Mouse (Mus musculus) liver, adult (tissue): ENCODE measurements around the gene Nob1.

Experiments used
- GATA4 ChIP-seq: IDR thresholded peaks from 2 replicates; pipeline ENCODE4 v1.6.1; 2014; ENCODE audit warnings: mild to moderate bottlenecking, low read length; ENCODE audit not compliant: insufficient replicate concordance

Gene Nob1

GRCm38 (mm10) chr8:107448382-107448889, 23.6 kb upstream of the Nob1 start:
- TF ChIP-seq GATA4, result no peak

GRCm38 (mm10) chr8:107447713-107448112, 22.9 kb upstream of the Nob1 start:
- TF ChIP-seq GATA4, result no peak

- no peak for TF ChIP-seq GATA4
Observed at GRCm38 (mm10) chr8:107444626-107445025, 19.8 kb upstream of the Nob1 start.

GRCm38 (mm10) chr8:107439880-107440625, 15.2 kb upstream of the Nob1 start:
- no peak for TF ChIP-seq GATA4

GRCm38 (mm10) chr8:107437711-107438110, 12.9 kb upstream of the Nob1 start:
- no peak for TF ChIP-seq GATA4

GRCm38 (mm10) chr8:107436841-107437421, 12.1 kb upstream of the Nob1 start:
- no peak for TF ChIP-seq GATA4

- no peak for TF ChIP-seq GATA4
Observed at GRCm38 (mm10) chr8:107435962-107436831, 11.3 kb upstream of the Nob1 start, which contains the start of gene Wwp2. Gene Wwp2 (plus strand): TSS chr8:107436365.

- TF ChIP-seq GATA4, result no peak
Observed at GRCm38 (mm10) chr8:107435421-107435961, 10.6 kb upstream of the Nob1 start.

GRCm38 (mm10) chr8:107430821-107431220, 6.0 kb upstream of the Nob1 start:
- no peak for TF ChIP-seq GATA4

GRCm38 (mm10) chr8:107425230-107425597, 363 bp upstream of the Nob1 start:
- TF ChIP-seq GATA4, result no peak

GRCm38 (mm10) chr8:107424176-107424575, 675 bp downstream of the Nob1 start:
- TF ChIP-seq GATA4, result no peak

- no peak for TF ChIP-seq GATA4
Observed at GRCm38 (mm10) chr8:107417001-107417400, 7.8 kb downstream of the Nob1 start.

GRCm38 (mm10) chr8:107413881-107414280, 11.0 kb downstream of the Nob1 start:
- TF ChIP-seq GATA4, result no peak

GRCm38 (mm10) chr8:107412552-107412951, 12.3 kb downstream of the Nob1 start:
- no peak for TF ChIP-seq GATA4

- TF ChIP-seq GATA4, result no peak
Observed at GRCm38 (mm10) chr8:107411391-107411790, 13.5 kb downstream of the Nob1 start.
